Mouse (Mus musculus): ENCODE data around the gene Ugt2b38.

- no peak for TF ChIP-seq CTCF (IDR thresholded peaks at IDR 0.05; ENCODE audit: borderline replicate concordance, control insufficient read depth, extremely low read depth, insufficient read depth, low read length, poor library complexity)
- TF ChIP-seq POLR2A (IDR thresholded peaks at IDR 0.05; ENCODE audit: control insufficient read depth, extremely low read depth, insufficient read depth, low read length, poor library complexity): no peak
Measured at GRCm38 (mm10) chr5:87455519-87455918, 31.5 kb upstream of the Ugt2b38 start.

Data from thymus, adult 2 months (tissue).